Mouse (Mus musculus) gastrocnemius, postnatal 14 days (tissue): Measurements from ENCODE around the gene Hyal2. TPM values are rescaled to one million over a fixed set of nuclear protein-coding genes. Genes with fewer than 3 reads are reported as not detected.

Source experiments
- DNase-seq: peaks from one replicate; pipeline ENCODE4 v3.0.0; 2021; ENCODE audit warnings: mixed read lengths
- intact Hi-C: fragments of 180-260 bp; cut with DNase I; formaldehyde crosslinking; loops from one replicate; pipeline ENCODE4 v1.15.1; 2025; ENCODE audit warnings: low total_unique reads
- total RNA-seq, 2 experiments: library from RNA; stranded (reverse); gene quantifications; 2 replicates each; pipeline ENCODE4 v1.2.3; 2021

The Hyal2 gene
- total RNA-seq, 2 experiments from 2014 or later, result 12.7 to 14.5 TPM

DNA sequence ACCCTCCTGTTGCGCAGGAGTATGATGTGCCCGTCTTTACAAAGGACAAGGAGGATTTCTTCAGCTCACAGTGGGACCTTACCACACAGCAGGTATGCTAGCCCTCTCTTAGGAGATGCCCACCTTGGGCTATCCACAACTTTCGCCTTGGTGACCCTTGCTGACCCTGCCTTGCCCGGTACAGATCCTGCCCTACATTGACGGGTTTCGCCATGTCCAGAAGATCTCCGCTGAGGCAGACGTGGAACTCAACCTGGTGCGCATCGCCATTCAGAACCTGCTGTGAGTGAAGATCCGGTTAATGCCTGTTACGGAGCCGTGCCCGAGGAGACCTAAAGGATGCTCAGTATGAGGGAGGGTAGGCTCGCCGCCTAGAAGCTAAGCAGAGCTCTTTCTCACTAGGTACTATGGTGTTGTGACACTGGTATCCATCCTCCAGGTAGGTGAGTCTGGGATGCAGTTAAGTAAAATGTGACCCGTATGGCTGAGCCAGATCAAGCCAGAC lies 23.5 kb upstream of the Hyal2 start:
- no peak for DNase-seq
- intact Hi-C loops, result no loop called here

DNA sequence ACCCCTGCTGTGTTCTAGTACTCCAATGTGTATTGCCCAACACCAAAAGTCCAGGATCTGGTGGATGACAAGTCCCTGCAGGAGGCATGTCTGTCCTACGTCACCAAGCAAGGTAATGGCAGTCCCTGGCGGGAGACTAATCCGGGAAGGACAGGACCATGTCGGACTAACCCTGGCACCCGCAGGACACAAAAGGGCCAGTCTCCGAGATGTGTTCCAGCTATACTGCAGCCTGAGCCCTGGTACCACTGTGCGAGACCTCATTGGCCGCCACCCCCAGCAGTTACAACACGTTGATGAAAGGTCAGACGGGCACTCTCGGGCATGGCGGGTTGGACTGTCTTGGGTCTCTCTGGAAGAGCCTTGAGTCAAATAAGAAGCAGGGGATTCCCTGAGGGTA lies 23.0 kb upstream of the Hyal2 start:
- intact Hi-C loops, result no loop called here
- DNase-seq, result no peak

DNA sequence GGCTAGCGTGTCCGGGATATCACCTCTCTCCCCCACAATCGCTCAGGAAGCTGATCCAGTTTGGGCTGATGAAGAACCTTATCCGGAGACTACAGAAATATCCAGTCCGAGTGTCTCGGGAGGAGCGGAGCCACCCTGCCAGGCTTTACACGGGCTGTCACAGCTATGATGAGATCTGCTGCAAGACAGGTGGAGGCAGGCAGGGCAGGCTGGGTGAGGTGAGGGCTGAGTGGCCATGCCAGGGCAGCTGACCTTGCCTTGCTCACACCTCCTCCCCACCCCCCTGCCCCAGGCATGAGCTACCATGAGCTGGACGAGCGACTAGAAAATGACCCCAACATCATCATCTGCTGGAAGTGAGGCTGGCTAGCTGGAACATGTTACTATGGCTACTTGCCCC lies 22.5 kb upstream of the Hyal2 start:
- intact Hi-C loops, result no loop called here

DNA sequence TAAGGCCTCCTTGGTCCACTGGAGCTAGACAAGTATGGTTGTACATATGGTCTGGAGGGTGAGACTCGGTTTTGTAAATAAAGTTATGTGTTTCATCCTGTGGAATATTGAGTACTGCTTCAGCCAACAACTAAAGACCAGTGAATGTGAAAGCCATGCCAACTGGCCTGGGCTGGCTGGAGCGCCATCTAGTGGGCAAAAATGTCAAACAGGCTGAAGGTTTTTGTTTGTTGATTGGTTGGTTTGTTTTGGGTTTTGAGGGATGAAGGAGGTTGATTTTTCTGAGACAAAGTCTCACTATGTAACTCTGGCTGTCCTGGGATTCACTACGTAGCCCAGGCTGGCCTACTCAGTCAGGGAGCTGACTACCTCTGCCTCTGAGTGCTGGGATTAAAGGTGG lies 22.1 kb upstream of the Hyal2 start:
- intact Hi-C loops, result no loop called here
- DNase-seq, result peak; percentile 71

More for the DNA sequence above, 22.5 kb upstream of the Hyal2 start:
- DNase-seq, result no peak

DNA sequence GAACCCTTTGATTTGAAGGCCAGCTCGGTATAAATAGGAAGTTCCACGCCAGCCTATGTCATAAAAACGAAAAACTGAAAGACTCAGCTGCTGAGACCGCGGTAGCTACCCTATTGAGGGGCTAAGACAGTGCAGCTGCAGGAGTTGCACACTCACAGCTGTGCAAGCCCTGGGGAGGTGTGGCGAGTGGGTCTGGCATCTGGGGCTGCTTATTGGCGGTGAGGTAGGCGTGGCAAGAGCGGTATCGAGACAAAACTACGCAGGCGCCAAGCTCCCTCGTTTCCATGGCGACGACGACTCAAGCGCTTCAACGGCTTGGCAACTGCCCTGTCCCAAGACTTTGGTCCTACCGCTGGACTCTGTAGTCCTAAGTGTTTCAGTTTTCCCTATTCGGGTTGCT lies 20.7 kb upstream of the Hyal2 start, which contains the start of gene Zmynd10:
Zmynd10 (plus strand) TSS at position 273 of the 400 bp plus-strand sequence.
- DNase-seq, result peak; percentile 89
- intact Hi-C loops, result no loop called here

DNA sequence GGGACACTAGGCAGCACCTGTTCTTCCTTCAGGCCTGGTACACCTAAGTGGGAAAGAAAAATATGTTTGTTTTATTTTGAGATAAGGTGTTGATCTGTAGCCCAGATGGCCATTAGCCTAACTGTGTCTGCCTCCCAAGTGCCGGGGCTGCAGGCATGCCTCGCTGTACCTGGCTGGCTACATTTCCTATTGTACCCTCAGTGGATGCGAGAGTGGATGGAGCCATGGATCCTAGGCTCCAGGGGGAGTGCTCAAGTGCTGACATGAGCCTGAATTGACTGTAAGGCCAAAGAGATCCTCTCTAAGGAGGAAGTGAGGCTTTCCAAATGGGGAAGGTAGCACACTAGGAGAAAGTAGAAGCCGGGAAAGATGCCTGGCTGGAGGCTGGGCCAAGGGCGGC lies 19.8 kb upstream of the Hyal2 start:
- intact Hi-C loops, result no loop called here

DNA sequence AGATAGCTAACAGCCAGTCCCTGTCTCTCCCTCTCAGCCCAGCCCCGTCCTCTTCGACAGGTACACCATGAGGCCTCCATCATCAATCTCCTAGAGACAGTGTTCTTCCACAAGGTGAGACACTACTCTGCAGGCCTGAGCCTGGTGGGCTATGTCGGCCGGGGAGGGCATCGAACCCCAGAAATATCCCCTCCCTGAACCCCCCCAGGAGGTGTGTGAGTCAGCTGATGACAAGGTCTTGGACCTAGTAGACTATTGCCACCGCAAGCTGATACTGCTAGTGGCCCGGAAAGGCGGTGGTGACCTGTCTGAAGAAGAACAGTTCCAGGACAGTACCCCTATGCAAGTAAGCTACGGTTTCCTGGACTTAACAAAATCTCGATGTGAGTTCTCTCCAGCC lies 18.9 kb upstream of the Hyal2 start:
- intact Hi-C loops, result no loop called here
- DNase-seq, result no peak

More for the DNA sequence above, 19.8 kb upstream of the Hyal2 start:
- no peak for DNase-seq

DNA sequence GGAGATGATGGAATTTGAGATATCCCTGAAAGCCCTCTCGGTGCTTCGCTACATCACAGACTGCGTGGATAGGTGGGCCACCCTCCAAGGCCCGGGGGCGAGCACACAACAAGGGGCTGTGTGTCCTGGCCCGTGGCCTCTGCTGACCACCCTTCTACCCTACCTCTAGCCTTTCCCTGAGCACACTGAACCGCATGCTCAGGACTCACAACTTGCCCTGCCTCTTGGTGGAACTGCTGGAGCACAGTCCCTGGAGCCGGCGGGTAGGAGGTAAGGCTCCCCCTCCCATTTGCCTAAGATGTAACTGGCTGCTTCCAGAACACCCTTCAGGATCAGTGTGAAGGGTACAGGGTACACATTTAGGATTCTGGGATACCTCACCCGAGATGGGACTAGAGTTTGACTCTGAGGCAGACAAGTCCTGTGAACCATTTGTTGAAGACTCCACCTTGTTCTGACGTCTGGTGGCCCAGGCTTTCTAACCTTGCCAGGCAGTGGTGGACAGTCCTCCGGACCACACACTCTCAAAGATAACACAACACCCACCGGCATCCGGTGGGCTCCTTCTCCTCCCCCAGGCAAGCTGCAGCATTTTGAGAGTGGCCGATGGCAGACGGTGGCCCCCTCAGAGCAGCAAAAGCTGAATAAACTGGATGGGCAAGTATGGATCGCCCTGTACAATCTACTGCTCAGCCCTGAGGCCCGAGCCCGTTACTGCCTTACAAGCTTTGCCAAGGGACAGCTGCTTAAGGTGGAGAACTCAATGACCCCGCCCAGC lies 18.3 kb upstream of the Hyal2 start:
- no peak for DNase-seq
- intact Hi-C loops, result no loop called here

DNA sequence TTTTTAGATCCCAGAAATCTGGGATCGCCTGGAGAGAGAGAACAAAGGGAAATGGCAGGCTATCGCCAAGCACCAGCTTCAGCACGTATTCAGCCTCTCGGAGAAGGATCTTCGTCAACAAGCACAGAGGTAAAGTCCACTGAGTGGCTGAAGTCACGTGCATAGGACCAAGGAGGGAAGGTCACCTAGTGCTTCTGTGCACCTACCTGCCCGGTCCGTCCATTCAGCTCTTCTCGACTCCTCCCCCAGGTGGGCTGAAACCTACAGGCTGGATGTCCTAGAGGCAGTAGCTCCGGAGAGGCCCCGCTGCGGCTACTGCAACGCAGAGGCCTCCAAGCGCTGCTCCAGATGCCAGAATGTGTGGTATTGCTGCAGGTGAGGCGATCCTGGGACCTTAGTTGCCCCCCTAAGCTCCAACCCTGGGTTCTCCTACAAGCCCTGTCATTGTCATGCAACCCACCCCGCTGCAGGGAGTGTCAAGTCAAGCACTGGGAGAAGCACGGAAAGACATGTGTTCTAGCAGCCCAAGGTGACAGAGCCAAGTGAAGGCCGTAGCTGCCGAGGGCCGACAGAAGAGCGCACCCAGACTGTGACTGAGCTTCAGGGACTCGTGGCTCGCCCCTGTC lies 17.1 kb upstream of the Hyal2 start:
- intact Hi-C loops, result no loop called here
- DNase-seq, result no peak

DNA sequence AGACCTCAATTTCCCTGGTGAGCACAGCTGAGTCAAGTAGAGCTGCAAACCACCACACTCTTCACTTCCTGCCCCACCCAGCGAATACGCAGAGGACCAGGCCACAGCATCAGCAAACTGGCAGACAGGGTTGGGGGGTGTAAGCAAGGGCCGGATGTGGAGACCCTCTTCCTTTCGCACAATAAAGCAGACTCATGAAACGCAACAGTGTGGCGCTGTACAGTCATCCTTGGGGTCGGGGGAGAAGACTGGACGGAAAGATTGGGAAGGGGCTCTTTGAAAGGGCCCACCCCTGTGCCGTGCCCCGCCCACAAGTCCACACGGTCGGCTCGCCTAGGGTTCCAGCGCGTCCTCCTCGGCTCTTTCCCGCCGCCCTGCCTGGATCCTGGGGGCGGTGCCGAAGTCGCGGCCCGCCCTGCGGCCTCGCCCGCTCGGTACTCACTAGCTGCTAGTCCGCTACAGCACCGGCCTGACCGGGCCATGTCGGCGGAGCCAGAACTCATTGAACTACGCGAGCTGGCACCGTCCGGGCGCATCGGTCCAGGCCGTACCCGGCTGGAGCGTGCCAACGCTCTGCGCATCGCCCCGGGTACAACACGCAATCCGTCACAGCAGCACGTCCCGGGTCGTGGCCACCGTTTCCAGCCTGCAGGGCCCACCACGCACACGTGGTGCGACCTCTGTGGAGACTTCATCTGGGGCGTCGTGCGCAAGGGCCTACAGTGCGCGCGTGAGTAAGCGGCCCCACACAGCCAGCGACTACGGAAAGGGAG lies 16.4 kb upstream of the Hyal2 start, which contains the start of gene Rassf1:
Rassf1 (plus strand) TSS at position 439 of the 773 bp plus-strand sequence.
- intact Hi-C loops, result no loop called here
- peak; percentile 78 for DNase-seq

DNA sequence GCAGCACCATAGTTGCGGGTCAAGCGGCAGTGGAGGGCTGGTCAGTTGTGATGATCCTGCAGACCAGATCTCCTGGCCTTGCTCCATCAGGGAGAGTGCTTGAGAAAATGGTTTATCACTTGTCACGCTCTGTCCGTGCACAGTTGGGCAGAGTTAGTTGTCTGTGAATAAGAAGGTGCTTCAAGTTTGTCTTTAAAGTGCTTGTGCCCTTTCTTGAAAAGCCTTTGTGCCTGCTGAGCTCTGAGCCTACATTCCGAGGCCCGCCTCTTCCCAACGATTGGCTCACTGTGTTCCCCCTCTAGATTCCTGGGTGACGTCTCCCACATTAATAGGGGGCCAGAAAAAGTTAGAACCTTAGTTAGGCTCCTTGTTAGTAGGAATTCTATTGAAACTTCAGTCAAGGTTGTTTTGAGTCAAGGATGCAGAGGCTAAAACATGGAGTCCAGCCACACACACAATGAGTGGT lies 15.8 kb upstream of the Hyal2 start:
- intact Hi-C loops, result no loop called here
- no peak for DNase-seq

DNA sequence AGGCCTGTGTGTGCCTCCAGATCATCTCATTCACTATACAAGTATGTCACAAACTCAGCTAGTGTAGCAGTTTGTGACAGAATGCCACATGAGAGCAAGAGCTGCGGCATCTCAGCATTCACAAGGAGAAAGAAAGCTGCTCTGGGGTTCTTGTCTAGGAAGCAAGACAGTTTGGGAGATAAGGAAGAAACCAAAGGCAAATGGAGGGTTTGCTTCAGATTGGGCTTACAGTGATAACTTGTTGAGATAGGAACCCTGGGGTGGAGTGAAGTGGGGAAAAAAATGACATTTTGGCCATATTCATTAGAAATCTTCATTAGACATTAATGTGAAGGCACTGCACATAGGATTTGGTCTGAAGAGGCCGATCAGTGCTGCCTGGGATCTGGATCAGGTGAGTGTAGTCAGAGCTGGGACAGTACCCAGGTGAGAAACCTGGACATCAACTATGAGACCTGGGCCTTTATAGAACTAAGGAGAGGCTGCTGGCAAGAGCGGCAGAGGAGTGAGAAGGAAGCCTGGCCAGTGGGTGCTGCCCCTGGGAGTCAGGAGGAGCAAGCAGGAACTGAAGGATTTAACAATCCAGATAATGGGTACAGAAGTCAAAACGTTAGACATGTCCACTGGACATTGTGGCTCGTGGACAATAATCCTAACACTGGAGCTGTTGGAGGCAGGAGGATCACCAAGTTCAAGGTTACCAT lies 14.9 kb upstream of the Hyal2 start:
- no peak for DNase-seq
- intact Hi-C loops, result no loop called here

DNA sequence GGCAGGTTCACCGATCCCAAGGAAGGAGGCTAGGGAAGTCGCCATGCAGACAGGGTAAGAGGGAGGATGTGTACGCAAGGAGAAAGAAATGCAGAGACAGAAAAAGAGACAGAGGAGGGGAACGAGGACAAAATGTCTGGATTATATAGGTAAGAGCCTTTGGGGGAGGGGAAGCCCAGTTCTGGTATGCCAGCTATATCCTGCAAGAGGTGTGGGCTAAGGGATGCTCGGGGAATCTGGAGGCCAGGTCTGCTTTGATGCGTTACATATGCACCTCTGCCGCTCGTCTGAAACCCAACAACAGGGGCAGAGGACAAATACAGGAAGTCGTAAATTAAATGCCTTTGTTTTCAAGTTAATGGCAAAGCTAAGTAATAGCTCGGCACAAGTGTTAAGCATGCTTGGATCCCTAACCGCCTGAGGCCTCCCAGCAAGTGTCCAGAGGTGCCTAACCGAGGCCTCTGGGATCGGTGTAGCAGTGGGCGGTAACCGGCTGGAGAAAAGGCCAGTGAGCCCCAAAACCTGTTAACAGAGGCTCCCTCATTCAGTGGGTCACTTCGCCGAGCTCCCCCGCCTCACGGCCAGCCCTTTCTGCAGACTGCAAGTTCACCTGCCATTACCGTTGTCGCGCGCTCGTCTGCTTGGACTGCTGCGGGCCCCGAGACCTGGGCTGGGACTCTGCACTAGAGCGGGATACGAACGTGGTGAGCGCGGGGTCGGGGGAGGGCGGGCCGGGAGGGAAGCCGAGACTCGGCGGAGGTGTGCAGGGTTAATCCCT lies 14.0 kb upstream of the Hyal2 start:
- intact Hi-C loops, result no loop called here
- DNase-seq, result no peak

DNA sequence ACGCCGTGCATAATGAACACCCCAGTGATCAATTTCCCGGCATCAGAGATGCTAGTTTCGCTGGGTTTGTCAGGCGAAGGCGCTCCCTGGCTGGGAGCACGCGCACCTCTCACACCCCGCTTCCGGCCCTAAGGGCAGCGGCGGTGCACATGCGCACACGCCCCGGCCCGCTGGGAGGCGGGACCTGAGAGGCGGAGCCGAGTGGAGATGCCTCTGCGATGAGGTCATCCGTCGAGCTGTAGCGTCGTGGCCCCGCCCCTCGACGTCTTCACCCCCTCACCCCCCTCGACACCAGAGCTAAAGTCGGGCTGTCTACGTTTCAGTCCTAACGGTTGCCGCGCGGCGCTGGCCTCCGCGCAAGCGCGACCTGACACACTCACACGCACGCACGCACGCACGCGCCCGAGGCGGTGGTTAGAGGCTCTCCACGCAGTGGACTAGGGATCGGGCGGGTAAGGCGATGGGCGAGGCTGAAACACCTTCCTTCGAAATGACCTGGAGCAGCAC lies 13.4 kb upstream of the Hyal2 start:
- intact Hi-C loops, result no loop called here
- peak; percentile 95 for DNase-seq

DNA sequence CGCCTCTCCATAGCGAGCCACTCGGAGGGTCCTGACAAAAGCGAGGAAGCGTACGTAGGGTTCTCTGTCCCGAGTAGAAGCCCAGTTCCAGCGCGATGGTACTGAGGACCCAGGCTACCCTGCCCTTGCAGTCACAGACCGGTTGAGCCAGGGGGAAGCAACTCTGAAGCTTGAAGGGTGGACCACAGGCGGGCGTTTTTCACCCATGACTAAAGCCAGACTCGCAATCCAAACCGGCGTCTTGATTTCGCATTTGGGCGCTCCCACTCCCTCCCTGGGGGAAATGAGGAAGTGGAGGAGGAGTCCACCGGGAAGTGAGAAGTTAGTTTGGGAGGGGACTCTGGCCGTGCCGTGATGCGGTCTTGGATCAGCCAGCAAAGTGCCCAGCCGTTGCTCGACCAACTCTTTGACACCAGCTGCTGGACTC lies 12.7 kb upstream of the Hyal2 start:
- intact Hi-C loops, result no loop called here
- peak; percentile 70 for DNase-seq

DNA sequence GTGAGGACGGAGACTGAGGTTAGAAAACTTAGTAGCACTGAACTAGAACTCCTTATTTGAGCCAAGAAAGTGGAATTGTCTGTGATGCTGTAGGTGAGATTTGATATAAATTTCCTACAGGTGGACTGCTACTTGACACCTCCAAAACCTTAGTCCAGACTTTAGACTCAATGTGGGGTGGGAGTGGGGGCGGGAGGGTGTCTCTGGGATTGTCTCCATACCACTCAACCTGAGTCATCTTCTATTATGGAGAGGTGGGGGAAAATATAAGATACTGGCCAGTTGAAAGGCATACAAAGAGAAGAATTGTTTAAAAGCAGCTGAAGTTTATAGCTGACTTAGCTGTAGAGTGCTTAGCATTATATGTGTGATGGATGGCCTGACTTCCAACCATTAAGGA lies 12.0 kb upstream of the Hyal2 start:
- intact Hi-C loops, result no loop called here
- DNase-seq, result no peak

DNA sequence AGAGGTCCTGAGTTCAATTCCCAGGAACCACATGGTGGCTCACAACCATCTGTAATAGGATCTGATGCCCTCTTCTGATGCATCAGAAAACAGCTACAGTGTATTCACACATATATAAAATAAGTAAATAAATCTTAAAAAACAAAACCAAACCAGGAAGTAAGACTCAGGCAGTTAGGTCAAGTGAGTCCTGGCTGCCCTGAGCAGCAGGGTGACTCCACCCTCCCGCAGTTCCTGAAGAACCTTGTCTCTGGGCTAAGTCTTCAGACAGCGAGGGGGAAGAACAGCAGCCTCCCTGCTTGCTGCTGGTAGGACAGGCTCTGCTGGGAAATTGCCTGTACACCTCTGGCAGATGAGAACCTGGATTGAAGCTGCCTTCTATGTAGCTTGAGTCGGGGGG lies 11.4 kb upstream of the Hyal2 start:
- intact Hi-C loops, result no loop called here
- no peak for DNase-seq

DNA sequence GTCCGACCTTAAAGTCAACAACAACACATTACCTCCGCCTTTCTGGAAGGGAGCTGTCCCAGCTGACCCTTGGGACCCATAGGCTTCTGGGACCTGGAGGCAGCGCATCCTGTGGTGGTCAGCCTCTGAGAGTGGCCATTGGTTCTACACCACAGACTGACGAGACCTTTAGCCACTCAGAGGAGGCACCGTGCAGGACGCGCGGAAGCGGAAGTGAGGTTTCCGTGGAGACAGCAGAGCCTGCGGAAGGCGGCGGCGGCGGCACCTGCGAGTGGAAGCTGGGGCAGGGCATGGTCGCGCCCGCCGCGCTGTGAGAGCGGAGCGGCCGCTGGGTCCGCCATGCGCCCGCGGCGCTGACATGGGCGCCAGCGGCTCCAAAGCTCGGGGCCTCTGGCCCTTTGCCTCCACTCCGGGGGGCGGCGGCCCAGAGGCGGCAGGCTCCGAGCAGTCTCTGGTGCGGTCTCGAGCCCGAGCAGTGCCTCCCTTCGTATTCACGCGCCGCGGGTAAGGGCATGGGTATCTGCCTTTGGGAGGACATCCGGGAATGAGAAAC lies 4.6 kb upstream of the Hyal2 start, which contains the start of gene Tusc2:
Tusc2 (plus strand) TSS at position 227 of the 553 bp plus-strand sequence.
- intact Hi-C loops, result no loop called here

More for the DNA sequence above, 4.6 kb upstream of the Hyal2 start, which contains the start of gene Tusc2:
- peak; percentile 94 for DNase-seq
